Mouse (Mus musculus) right cerebral cortex, postnatal 4 days (tissue): Measurements from ENCODE around the gene Foxc1.

Experiments used
- DNase-seq: peaks from one replicate; pipeline ENCODE4 v3.0.0-alpha.2; 2022

Gene Foxc1

DNA sequence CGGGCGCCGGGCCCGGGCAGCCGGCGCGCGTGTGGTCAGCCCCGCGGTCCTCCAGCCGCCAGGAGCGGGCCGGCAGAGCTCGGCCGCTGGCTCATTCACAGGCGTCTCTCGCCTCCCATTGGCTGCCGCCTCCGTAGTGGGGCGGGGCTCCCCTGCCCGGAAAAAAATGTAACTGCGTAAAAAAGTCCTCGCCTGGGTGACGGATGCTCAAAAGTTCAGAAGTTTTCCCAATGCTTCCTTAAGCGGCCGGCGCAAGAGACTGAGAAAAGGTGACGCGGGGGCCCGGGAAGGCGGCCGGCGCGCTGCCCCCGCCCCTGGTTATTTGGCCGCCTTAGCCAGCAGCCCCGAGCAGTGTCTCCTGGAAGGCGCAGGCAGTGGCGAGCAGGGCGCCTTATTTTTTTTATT, at the start of gene Foxc1:
Gene Foxc1 (plus strand): TSS at position 206 of the 405 bp plus-strand sequence.
- DNase-seq: peak; percentile 36

DNA sequence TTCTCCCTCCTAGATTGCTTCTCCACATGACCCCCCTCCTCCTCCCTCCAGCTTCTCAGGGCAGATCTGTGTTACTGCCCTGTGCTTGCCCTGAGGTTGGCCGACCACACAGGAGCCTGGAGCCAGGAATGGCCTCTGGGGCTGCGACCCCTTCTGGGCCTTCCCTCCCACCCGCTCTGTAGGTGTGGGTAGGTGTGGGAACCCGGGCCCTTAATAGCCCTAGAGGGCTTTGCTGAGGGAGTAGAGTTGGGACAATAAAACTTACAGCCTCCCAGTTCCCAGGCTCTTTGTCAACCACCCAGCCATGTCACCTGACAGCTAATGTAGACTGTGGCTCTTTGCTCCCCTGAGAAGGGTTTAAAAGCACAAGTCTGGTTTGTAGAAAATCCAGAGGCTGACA, 46.0 kb upstream of the Foxc1 start:
- DNase-seq: no peak

DNA sequence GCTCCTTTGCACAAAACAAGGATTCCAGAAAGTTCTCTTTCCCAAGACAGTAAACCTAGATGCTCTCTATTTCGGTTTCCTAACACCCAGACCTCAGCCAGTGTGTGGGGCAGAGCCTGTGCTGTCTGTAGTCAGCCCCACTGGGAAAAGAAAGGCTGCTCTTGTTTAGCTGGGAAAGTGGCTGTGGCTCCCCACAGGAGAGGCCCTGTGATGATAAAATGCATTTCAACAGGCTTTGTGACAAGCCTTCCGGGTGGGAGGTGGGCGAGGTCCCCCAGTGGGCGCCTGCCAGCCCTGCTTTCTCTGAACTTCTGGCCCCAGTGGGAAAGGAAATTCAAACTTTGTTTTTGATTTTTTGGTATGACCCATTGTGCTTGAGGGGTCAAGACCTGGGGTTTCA, 45.4 kb upstream of the Foxc1 start:
- DNase-seq: no peak

DNA sequence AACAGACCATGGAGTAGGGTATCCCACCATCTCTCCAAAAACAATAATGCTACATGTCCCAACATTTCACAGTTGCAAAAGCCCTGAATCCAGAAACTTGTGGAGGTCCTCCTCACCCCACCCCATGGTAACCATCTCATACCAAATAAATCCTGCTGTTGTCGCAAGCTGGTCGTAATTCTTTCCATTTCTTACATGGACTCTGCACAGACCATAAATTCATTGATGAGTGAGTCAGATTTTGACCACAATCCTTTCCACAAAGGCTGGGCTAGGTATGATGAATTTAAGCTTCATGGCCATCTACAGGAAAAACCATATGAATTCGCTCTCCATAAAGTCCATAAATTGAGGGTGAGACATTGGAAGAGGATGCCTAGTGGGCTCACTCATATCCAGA, 42.0 kb upstream of the Foxc1 start:
- no peak for DNase-seq

DNA sequence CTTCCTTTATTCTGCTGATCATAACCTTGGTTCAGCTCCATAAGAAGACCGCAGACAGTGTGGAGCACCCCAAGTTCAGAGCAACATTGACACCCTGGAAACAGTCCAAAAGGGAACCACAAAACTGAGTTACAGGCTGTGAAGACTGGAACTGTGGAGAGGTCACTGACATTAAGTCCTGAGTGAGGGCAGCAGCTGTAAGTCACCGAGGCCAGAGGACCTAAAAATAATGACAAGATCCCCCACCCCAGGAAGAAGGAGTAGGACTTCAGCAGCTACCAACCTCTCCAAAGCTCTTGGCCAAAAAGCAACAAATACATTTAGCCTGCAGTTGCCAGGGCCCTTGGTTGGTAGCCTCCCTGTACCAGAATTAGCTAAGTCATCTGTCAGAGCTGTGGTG, 40.9 kb upstream of the Foxc1 start:
- no peak for DNase-seq

DNA sequence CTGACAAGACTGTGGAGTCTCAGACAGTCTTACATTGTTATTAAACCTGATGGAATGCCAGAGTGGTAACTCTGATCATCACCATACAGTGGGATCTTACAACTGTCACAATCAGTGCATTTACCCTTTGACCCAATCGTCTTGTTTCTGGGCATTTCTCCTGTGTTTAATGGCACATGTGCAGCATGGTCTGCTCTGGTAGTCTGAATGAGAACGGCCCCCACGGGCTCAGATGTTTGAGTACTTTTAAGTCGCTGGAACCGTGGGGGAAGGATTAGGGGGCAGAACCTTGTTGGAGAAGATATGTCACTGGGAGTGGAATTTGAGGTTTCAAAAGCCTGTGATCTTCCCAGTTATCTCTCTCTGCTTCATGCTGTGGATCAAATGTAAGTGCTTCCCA, 33.6 kb upstream of the Foxc1 start:
- no peak for DNase-seq

DNA sequence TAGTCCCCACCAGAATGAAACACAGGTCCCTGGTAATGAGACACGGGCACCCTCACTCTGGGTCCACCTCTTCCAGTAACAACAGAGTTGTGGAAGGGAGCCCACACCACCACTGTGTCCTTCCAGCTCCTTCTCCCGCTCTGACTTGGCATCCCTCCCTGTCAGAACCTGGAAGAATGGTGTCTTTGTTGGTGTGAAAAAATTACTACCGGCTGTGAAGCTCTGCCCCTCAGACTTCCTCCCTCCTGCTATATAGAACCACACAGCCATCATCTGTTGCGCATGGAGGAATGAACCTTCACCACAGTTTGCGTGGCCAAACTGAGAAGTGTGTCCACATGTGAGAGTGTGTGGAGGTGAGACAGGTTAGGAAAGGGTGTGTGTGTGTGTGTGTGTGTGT, 30.7 kb upstream of the Foxc1 start:
- DNase-seq: no peak

DNA sequence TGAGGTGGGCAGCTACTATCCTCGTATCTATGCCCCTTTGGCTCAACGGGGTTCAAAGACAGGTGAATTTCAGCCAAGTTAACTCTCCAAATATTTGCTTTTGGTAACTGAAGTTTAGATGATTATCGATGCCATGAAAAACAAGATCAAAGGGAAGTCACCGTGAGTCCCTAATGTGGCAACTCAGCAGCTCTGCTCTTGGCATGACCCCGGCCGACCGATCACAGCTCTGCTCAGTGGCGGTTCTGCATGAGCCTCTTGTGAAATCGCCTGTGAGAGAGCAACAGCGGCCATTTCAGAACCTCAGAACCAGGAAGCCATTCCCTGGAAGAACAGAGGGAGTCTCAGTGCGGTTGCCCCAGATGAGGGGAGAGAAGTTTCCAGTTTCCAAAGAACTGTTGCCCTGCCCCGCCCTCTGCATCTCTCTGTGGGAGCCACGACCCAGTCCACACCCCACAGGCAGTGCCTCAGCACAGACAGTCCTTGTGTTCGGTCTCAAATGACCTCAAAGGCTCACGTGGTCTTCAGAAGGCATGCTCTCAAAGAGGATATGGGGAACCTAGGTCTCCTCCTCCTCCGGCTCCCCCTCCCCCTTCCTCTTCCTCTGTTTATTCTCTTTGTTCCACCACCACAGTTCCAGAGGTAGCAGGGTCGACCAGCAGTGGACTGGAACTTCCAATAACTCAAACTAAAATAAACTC, 27.0 kb upstream of the Foxc1 start:
- DNase-seq: no peak

DNA sequence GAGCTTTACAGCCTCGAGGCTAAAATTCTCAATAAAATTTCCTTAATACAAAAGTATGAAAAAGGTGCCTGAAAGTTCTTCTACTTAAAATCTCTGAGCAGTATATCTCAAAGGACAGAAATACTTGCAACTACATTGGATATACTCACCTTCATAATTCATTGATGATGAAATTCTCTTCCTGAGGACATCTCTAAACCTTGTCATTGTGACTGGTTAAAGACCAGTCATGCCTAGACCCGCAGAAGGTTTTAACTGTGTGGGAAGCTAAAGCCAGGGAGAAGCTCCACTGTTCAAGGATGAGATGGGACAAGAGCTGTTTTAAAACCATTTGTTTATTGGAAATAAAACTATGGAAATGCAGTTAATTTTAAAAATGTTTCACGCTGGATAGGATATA, 26.1 kb upstream of the Foxc1 start:
- DNase-seq: no peak

DNA sequence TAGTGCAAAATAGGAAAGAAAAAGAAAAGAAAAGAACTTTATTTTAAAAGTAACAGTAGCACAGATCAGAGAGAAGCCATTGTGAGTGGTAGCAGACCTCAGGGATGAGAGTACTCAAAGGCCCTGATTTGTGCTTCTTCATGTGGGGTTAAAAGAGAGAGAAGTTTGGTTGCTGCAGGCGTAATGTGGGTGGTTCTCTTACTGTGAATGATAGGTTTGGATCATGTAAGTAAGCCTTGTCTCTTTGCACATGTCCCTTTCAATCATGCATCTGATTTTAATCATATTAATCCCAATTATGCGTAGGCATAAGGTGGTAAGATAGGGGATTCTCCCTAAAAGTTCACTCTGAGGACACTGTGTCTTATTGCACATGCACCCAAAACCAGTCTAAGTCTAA, 24.4 kb upstream of the Foxc1 start:
- no peak for DNase-seq

DNA sequence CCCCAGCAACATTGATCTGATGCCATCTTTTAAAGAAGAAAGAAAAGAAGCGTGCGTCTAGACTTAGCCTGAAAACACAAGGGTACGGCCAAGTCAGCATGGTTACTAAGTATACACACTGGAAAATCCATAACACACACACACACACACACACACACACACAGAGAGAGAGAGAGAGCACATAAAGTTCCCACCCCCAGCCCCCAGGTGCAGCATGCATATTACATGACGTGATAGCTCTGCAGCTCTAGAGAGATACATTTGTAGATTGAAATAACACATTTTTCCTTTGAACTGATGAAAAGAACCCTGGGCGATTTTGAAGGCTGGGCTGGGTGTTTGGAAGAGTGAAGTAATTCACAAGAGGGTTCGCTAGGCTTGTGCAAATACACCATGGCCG, 21.7 kb upstream of the Foxc1 start:
- DNase-seq: no peak

DNA sequence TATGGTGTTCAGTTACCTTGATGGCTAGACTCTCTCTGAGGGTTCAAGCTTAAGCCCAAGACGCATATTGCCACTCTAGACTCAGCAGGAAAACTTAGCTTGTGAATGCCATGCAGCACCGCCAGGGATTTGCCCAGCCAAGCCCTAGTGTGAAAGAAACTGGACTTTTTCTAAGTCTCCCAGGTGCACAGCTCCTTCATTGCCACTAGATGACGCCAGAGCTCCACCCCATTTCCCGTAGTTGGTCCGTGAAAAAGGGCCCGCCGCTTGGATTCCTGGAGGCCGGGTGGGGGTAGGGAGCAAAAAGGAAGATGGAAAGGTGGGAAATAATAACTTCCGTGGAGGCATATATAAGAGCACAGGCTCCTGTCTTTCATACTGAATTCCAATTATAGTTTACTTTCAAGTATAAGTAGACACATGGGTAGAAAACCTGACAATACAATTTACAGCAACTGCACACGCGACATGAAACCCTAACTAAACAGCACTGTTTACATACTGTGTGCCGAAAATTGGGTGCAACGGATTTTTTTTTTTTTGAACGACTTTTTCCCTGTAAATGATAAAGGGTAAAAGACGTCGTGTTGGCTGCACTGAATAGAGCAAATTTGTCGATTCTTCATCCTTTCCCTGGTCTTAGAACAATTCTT, 13.8 kb upstream of the Foxc1 start:
- peak; percentile 71 for DNase-seq

DNA sequence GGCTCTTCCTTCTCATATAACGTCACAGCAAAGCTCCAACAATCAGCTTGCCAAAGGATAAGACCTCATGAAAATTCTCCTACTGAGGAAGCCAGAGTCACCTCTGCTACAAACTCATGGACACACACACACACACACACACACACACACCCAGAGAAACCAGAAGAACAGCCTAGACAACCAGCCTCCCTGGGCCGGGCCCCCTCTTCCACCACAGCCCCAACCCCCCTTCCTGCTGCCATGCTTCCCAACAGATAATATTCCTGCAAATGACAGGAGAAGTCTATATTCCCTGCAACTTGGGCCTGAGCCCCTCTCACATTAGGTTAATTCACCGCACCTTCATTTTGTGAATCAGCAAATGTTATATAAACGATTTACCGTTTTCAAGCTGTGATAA, 13.3 kb upstream of the Foxc1 start:
- DNase-seq: no peak

DNA sequence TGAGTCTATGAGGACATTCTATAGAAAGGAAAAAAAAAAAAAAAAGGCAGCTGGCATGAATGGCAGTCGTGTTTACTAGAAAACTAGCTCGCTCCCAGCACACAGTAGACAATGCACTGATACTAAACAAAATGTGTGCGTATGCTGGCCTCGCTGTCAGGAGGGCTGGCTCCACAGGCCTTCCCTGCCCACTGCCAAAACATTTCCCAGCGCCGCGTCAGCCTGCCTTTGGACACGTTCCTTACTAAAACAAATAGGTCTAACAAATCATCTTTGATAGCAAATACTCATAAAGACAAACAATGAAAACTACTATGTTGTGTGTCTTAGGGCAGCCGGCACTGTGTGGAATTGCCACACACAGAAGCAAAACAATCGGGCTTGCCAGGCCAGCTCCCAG, 9.1 kb upstream of the Foxc1 start:
- no peak for DNase-seq

DNA sequence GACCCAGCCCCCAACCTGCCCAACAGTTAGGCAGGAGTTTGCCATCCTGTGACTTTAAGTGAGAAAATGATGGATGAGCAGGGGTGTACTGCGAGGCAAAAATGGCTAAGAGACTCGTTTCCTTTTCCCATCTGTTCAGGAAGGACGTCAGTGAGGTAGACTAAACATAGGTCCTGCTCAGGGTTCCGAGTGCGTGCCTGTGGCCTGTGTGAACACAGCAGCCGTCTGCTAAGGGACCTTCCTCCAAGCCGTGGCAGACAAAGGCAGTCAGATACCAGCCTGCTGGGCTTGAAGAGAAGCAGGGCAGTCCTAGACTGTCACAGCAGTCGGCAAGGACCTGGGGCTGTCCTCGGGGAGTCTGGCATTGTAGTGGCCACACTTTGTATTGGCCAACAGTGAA, 8.4 kb upstream of the Foxc1 start:
- DNase-seq: no peak

DNA sequence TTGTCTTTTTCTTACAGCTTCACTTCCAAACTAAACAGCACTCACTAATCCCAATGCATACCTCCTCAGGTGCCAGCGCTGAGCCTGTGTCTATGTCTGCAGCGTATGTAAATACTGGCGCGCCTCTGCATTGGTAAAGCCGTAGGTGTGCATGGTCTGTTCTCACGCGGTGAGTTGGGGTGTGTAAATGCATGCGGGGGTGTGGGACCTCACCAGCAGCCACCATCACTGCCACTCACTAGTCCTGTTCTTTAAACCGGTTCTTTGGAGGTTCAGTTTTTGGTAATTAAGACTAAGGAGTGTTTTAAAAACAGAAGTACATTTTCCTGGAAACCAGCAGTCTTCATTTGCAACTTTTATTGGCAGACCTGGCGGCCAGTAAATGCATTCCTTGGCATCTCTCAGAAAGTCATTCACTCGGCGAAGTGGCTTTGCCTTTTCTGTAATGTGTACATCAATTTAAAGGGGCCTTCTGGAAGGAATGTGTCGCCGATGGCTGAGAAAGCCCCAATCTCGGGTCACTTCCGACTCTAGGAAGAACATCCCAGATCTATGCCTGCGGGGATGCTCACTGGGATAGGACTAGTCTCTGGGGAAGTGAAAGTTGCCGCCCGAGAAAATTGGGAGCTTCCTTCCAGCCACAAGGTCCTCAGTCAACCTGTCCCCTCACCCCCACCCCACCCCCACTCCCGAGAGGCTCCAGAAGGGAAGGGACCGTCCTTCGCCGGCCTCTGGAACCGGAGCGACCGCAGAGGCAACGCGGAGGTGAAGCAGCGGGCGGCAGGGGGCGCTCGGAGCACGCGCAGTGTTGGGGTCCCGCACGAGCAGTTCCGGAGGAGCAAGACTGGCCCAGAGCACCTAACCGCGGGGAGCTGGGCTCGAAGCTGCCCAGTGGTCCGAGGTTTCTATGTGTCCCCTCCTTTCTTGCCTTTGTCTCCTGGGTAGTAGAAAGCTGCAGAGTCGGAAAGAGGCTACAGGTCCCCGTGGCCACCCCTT, 5.6 kb upstream of the Foxc1 start:
- DNase-seq: peak; percentile 94

DNA sequence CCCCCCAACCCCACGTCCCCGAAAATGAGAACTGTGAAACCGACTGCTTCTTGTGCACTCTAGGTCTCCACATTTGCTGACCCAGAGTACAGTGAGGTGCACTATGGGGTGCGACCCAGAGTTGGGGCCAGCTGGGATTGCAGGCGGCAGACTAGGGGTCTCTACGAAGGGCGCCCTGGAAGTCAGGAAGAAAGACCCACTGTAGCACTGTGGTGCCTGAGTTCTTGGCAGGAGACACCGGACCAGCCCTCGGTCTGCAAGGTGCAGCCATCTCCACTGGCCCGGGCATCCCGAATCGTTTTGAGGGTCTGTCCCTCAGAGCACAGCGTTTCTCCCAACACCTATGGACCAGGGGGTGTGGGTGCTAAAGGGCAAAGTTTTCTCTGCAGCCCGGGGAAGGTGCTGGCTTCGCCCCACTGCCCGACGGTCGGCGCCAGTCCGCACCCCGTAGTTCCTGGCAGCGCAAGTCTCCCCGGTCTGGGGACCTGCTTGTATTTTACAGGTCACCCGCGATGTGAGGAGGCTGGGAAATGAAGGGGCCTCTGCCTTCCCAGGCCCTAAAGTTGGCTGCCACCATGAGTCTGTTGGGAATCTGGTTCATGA, 4.6 kb upstream of the Foxc1 start:
- DNase-seq: no peak

DNA sequence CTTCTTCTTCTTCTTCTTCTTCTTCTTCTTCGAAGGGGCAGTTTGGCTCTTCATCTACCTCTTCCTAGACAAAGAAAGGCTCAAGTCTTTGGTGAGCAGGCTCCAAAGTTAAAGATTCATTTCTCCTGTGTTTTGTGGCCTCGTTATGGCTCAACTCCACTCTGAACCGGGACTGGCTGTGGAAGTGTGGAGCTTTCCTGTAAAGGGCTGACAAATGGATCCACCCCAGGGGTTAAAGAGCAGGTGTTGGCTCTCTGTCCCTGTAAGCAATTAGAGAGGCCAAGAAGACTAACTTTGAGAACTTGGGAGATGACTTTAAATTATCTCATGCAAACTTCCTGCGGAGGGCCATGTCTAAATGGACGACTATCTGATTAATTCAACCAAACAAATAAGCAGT, 4.0 kb upstream of the Foxc1 start:
- no peak for DNase-seq

DNA sequence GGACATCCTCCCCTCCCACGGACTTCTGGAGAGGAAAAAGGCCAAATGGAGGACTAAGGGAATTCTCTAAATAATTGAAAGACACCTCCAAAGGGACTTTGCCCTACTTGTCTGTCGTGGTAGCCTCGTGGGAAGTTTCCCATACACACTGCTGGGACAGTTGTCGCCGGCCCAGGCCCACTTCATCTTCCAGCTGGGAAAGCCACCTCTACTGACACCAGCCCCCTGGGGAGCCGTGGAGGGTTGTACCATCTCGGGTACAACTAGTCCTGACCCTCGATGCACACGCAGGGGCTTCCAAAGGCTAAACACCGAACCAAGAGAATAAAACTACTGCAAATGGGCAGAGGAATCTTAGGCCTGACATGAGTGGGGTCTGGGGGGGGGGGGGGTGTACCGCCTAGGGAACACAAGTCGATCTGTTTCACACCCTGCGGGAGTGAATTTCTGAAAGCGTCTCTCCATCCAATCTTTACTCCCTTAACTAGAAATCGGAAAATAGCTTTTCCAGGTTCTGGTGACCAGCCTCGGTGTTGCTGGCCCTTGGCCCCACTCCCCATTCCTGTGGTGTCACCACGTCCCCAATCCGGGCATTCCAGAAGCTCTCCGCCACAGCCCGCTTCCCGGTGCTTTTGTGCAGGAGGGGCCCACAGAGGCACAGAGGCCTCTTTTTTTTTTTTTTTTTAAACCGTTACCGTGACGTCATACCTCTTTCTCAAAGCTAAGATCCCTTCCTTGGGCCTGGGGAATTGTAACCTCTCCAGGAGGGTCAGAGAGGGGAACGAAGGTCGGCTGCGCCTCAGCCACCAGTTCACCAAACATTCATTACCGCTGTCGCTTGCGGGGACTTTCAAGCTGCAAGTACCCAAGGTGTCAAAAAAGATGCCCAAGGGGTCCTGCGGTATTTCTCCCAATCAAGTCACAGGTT, 3.0 kb upstream of the Foxc1 start:
- no peak for DNase-seq

DNA sequence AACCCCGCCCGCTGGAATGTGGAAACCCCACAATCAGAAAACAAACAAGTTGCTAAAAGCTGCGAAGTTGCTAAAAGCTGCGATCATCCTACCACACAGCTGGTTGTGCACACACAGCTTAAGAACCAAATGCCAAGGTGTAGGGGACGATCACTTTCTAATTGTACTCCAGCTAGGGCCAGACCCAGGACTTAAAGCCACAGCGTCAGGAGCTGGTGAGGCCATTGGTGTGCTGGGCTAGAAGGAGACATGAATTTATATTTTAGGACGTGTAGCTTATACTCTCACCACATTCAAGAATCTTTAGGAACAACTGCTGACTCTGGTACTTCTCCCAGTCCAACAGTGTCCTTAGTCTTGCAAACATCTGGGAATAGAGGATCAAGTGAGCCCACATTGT, 1.9 kb upstream of the Foxc1 start:
- no peak for DNase-seq

DNA sequence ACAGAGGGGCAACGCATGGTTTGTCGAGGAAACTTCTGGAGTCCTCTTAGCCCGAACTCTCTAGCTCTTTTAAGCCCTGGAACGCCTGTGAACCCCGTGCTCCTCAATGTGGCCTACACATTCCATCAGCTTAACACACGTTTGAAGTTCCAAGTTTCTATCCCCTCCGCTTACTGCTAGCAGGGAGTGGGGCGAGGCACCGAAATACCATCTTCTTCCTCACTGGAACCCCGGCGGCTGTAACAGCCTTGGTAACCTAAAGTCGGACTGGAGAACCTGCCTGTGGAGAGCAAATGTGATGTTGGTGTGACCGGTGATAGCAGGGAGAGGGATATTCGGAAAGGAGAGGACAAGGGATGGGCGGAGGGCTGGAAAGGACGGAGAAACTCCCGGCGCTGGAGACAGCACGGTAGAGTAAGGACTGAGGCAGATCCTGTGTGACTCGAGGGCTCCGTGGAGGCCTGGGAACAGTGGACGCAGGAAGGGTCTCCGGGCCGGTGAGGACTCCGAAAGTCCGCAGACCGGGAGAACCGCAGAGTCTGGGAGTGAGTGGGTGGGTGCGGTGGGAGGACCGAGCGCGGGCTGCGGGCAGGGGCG, 504 bp upstream of the Foxc1 start:
- no peak for DNase-seq
